Mouse (Mus musculus) heart, postnatal 25 days (tissue): ENCODE measurements at regions not wholly inside any gene's neighbourhood (a gene's known extent, or its start where the extent isn't known, plus 50 kb on each side); places are given as distances from the start of the nearest gene placed in this dataset.

ENCODE experiments used
- DNase-seq: peaks from one replicate; pipeline ENCODE4 v3.0.0; 2022; ENCODE audit warnings: low spot score
- intact Hi-C: fragments of 180-260 bp; cut with DNase I; formaldehyde crosslinking; loops from one replicate; pipeline ENCODE4 v1.15.1; 2025

DNA sequence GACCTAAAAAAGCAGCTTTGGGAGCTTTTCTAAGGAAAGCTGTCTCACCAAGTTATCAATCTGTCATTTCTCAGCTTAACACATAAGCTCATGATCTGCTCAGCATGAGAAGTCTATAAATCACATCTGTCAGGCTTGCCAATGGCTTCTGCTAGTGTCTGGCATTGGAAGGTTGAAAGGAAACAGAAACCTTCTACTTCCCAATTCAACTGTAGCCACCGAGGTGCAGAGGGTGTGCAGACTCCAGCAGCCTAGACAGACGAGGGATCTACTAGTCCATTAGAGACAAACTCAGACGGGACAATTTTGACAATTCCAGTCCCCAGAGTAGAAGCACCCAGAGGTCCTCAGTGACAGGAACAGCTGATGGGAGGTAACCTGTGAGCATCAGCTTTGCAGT is 103.0 kb downstream of the Nab1 start:
- intact Hi-C loops, result no loop called here

DNA sequence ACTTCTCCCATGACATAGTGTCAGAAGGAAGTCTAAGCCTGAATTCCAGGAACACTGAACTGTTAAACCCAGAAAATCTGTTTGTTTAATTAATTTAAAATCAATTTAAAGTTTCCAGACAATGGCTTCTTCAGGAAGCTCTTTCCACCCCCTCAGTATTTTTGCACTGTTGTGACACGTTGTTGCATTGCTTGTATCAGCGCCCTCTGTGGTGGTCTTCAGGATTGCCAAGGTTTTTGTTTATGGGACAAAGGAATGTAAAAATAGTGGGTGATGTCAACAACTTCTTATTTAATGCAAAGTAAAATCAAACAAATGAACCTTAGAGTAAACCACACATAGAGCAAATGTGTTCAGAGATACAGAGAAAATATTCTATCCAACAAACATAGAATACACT is 107.5 kb downstream of the Nab1 start:
- intact Hi-C loops, result no loop called here
- no peak for DNase-seq

More for the DNA sequence above, 103.0 kb downstream of the Nab1 start:
- DNase-seq, result no peak

DNA sequence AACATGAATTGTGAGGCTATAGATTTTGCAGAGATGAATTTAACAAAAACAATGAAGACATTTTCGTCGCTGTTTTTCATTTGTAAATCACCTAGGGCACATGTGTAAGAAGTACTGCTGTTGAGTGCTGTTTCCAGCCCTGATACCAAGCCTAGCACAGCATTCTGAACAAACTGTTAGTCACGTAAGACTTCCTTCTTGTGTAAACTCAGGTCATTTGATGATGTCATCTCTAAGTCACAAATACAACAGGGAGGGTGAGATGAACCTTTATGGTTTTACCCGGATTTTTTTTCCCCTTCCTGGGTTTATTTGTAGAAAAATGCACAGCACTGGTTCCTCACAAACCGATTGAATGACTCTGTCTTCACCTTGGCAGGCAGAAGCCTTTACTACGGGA is 111.6 kb downstream of the Nab1 start:
- intact Hi-C loops, result no loop called here
- DNase-seq, result no peak

DNA sequence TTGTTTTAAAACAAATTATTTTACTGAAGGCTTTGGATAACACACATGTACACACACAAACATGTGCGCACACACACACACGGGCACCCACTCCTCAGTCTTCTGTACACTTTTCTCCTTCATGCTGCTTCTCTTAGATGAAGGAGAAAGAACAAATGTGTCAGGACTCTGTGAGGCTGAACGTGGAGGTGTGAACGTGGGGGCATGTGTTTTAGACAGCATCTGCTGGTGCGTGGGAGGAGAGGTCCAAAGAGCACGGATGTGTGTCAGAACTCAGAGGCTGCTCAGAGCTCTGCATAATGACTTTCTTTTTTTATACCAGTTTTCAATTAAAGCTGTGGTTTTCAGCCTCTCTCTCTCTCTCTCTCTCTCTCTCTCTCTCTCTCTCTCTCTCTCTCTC is 112.4 kb downstream of the Nab1 start:
- intact Hi-C loops, result no loop called here

DNA sequence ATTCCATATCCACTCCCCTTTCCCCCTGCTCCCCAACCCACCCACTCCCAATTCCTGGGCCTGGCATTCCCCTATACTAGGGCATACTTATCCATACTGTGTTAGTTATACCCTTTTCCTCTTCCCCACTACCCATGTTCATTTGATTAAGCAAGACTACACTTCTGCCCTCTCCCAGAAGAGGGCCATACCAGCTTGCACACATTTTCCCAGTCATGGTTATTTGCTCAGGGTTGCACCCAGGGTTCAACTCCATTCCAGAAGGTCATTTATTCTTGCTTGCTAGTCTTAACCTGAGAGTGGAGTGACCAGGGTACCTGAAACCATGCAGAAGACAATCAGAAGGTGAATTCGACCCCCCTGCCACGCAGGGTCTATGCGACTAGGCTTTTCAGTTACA is 113.4 kb downstream of the Nab1 start:
- intact Hi-C loops, result no loop called here
- DNase-seq, result no peak

More for the DNA sequence above, 112.4 kb downstream of the Nab1 start:
- no peak for DNase-seq

DNA sequence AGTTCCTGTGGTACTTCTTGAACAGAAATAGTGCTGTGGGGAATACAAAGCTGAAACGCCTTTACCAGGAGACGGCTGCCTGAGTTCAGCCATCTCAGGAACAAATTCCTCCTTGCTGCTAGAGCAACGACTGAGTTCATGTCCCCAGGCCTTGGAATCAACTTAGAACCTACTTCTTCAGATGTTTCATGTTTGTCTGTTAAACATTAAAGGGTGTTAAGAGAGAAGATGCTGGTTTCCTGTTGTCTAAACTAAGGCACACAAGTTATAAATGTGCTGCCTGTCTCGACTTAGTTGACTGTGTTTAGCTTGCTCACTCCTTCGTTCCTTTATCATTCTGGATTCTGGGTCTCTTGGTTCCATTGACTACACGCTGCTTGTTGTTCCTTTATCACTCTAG is 125.2 kb downstream of the Nab1 start:
- DNase-seq, result no peak
- intact Hi-C loops, result no loop called here

DNA sequence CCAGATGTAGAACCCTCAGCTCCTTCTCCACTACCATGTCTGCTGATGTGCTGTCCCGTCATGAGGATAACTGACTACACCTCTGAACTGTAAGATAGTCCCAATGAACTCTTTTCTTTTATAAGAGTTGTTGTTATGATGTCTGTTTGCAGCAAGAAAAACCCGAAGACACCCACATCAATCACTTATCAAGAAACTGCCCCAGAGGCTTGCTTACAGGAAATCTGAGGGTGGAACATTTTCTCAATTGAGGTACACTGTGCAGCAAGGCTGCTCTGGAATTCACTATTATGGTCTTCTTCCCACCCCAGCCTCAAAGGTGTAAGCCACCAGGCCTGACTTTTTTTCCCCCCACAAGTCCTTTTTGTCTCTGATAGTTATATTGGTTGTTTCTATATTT is 125.8 kb downstream of the Nab1 start:
- DNase-seq, result no peak
- intact Hi-C loops, result no loop called here

DNA sequence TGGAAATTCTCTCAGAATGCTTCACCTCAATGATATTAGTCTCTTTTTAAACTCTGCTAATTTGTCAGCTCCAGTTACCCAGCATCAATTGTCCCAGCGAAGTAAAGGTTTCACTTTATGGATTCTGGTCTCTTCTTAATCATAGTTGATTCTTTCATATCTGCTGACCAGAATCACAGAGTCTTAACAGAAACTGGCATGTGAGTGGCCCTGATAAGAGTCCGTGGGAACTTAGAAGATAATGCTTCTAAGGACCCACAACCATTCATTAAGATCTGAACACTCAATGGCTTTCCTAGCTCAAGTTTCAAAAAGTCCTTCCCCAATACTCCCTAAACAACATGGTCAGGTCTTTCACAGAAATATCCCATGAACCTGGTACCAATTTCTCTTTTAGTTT is 126.7 kb downstream of the Nab1 start:
- intact Hi-C loops, result no loop called here
- DNase-seq, result no peak

DNA sequence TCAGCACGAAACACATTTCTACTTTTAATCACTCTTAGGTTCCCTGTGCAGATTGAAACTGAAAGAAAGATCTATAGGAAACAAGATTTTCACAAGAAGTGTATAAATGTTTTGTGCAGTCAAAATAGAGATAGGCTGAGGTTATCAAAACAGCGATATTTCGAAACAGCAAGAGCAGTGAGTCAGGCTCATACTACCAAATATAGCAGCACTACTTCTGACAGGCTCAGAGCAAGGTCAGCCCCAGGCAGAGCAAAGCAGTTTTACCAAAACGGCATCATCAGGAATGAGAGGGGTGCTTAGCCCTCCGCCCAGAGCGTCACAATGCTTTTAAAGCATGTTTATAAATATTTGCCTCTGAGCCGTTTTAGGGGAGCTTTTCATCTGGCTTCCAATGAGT is 133.4 kb upstream of the Gls start:
- intact Hi-C loops, result no loop called here
- DNase-seq, result no peak

DNA sequence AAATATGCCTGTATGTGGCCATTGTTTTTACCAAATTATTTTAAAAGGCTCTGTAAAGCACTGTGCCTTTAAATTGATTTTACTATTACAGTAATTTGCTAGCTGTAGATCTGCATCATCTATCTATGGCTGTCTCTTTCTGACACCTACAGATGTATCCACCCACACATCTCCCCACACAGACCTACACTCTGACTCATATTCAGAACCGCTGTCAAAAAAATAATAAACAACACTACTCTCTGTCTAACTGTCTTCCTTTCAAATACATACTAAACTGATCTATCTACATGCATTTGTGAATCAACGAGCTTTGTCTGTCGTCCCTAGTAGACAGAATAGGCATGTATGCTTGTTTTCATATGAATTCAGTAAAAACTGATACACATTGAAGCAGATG is 130.6 kb upstream of the Gls start:
- DNase-seq, result no peak
- intact Hi-C loops, result no loop called here

GRCm38 (mm10) chr1:52362976-52363375 is 129.9 kb upstream of the Gls start:
- no peak for DNase-seq
- intact Hi-C loops, result no loop called here

DNA sequence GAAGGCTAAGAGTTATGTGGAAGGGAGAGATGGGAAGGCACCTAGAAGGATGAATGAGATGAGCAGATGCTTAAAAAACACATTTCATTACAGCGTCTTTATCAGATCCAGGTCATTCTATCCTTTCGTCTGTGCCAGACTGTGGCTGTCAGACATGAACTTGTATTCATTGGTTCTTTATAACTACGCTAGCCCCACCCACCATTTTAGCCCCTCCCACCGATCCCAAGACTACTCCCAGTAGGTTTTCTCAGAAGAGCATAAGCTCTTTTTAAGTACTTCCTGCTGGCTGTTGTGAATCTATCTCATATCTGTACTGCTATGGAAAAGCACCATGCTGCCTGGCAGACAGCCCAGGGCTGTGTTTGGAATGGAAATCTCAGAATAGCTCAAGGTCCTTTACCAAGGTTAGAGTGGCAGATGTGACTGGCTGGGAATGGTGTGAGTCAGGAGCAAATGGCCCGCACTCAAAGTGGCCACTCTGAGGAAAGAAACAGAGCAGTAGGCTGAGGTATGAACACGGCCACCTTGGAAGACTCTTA is 121.1 kb upstream of the Gls start:
- DNase-seq, result peak; percentile 2

DNA sequence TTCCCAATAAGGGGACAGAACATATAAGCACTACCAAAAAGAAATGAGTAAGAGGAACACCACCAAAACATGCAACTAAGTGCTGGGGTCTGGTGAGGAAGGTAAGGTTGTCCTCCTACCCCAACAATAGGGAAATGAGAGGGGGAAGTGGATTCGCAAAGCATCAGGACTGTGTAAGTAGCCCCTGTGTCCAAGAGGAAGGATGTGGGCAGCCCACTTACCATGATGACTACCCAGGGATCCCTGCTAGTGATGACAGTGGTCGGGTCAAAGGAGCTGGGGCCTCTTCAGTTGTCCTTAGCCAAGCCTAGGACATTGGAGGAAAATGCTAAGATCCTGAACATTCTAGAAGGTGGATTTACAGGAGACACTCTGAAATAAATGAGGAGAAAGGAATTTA is 109.1 kb upstream of the Gls start:
- DNase-seq, result no peak
- intact Hi-C loops, result no loop called here

More for the DNA sequence above, 121.1 kb upstream of the Gls start:
- intact Hi-C loops, result no loop called here

DNA sequence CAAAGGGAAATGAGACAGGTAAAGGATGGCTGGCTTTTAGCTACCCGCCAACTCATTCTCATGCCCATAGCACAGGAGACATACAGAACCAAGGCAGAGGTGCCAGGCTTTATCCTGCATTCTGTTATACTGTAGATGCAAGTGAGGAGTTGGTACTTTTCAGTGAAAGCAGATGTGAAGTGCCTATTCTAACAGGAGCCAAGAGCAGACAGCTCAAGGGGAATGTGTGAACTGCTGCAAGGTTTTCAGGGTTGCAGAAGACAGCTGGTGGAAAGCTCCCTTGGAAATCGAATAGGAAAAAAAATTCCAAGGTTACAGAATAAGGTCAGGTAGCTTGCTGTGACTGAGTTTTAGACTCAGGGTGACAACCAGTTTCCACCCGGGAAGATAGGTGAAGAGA is 105.7 kb upstream of the Gls start:
- intact Hi-C loops, result no loop called here
- no peak for DNase-seq

DNA sequence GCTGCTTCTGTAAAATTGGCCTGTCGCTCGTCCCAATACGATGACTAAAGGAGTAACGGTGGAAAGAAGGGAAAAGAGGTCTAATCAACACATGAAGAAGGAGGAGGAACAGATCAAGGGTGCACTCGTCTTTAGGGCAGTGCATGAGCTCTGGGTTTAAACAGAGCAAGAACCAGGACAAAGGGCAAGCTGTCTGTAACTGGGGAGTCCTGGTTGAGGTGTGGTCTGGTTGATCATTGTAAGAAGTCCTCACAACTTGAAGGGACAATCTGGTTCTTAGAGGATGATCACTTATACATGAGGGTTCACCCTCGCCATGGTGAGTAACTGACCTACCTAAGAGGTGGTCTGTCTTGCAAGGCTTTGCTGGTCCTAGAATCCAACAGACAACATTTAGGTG is 105.2 kb upstream of the Gls start:
- intact Hi-C loops, result no loop called here
- DNase-seq, result no peak

DNA sequence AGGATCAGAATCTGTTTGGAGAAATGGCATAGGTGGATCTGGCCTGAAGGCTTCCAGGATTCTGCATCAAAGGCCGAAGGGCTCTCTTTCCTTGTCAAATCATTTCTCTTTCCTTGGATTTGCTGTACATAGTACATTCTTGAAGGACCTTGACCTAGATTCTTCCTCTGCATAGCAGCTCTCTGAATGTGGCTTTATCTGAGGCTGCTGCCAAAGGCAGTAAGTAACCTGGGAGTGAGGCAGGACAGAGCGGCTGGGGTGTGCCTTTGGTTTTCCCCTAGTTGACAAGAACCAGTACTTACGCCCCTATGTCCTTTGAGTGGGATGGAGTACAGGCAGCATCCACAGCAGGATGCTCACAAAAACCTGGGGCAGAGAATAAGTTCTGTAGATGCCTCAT is 103.7 kb upstream of the Gls start:
- intact Hi-C loops, result no loop called here
- DNase-seq, result no peak

DNA sequence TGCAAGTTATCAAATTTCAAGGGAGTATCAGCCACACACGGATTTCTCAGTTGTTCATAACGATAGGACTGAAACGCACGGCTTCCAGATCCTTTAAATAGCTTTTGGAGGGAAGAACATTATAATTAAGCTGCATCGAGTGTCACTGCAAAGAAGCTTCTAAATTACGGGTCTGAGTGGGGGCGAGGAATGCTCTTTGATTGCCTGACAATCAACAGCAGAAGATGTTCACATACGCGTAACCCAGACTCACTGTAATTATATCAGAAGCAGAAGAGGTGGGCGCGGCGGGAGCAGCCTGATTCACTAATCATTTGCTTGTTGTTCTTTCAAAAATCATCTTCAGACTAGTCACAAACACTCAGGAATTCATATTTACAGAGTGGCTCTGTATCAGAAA is 99.0 kb upstream of the Gls start:
- DNase-seq, result no peak
- intact Hi-C loops, result no loop called here

GRCm38 (mm10) chr1:52331442-52331841 is 98.4 kb upstream of the Gls start:
- intact Hi-C loops, result no loop called here
- no peak for DNase-seq

DNA sequence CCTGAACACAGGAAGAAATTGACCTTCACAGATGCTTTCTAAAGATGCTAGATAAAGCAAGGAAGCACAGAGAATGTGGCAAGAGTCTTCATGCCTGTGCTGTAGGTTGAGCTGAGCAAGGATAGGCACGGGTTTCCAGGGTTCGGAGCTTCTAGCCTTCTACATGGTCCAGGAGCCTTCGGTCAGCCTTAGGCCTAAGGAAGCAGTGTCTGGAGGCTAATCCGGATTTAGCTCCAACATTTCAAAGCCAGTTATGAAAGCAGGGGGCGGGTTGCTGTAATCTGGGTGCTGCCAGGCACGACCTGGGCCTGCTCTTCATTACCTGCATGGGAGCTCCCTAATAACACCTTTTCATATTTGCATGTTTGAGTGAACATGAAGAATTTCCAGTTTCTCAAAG is 97.5 kb upstream of the Gls start:
- intact Hi-C loops, result no loop called here

DNA sequence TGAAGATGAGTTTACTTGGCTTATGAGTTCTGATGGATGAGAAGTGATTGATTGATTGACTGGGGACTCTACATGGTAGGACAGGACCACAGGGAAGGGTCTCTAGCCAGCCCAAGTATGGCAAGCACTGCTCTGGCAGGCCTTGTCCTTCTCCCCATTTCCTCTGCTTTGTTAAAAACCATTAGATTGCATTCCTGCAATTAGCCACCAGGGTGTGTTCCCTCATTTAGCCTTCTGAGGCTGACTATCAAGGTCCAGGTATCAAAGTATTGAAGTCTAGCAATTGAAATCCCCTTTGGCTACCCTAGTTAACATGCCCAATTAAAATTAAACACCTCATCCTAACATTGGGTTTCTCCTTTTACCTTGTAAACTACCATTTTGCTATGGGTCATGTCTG is 95.5 kb upstream of the Gls start:
- DNase-seq, result no peak
- intact Hi-C loops, result no loop called here

More for the DNA sequence above, 97.5 kb upstream of the Gls start:
- no peak for DNase-seq

DNA sequence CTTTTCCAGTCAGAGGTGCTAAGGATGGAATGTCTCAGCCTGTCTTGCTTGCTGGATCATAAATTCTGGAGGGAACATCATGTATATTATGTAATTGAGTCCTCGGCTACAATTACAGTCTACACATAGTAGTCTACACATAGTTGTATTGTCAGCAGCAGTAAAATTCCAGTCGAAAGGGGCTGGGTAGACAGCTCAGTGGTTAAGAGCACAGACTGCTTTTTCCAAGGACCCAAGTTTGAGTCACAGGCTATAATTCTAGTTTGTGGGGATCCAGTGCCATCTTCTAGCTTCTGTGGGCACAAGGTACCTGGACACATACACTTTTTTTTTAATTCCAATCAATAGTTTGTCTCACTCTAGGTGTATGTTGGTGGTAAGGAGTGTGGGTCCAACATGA is 91.3 kb upstream of the Gls start:
- intact Hi-C loops, result no loop called here

GRCm38 (mm10) chr1:52312076-52312633 is 79.1 kb upstream of the Gls start:
- intact Hi-C loops, result no loop called here
- no peak for DNase-seq

More for the DNA sequence above, 91.3 kb upstream of the Gls start:
- no peak for DNase-seq

- DNase-seq, result no peak
- intact Hi-C loops, result no loop called here
These were observed 73.9 kb upstream of the Gls start for GRCm38 (mm10) chr1:52306892-52307291.
